Mouse (Mus musculus) heart, adult 2 months (tissue): Measurements from ENCODE around the gene Inpp5k. TPM values are rescaled to one million over a fixed set of nuclear protein-coding genes. Genes with fewer than 3 reads are reported as not detected.
"Not testable (repeated sequence)": the region's sequence is repeated elsewhere in the genome, so short reads cannot be mapped to it uniquely, and the experiment has no call there.

Experiments
- DNase-seq, 2 experiments: peaks; one replicate each; pipeline ENCODE4 v3.0.0; 2021
- H3K27ac ChIP-seq: fragments of 200-600 bp; 2 replicates; pipeline ENCODE4 v1.8.1; 2022
- H3K27me3 ChIP-seq: fragments of 200-500 bp; 2 replicates; pipeline ENCODE4 v1.6.1; 2012; ENCODE audit warnings: mild to moderate bottlenecking, low read length, inconsistent platforms, mixed read lengths; ENCODE audit not compliant: control insufficient read depth, insufficient read depth
- H3K36me3 ChIP-seq: fragments of 200-500 bp; 2 replicates; pipeline ENCODE4 v1.6.1; 2012; ENCODE audit warnings: low read length, inconsistent platforms; ENCODE audit not compliant: control insufficient read depth, insufficient read depth
- H3K4me1 ChIP-seq: fragments of 200-500 bp; 2 replicates; pipeline ENCODE4 v1.6.1; 2011; ENCODE audit warnings: low read length; ENCODE audit not compliant: control insufficient read depth, insufficient read depth
- H3K4me3 ChIP-seq: fragments of 200-600 bp; 2 replicates; pipeline ENCODE4 v1.8.1; 2022
- H3K79me2 ChIP-seq: fragments of 200-500 bp; replicated peaks from 2 replicates; pipeline ENCODE4 v1.6.1; 2012; ENCODE audit warnings: mild to moderate bottlenecking, inconsistent platforms, low read length, moderate library complexity, mixed read lengths; ENCODE audit not compliant: control insufficient read depth, insufficient read depth
- H3K9ac ChIP-seq: fragments of 200-500 bp; 2 replicates; pipeline ENCODE4 v1.6.1; 2012; ENCODE audit warnings: low read depth, mild to moderate bottlenecking, control low read depth, inconsistent platforms, low read length, mixed read lengths
- CTCF ChIP-seq: fragments of 200-600 bp; IDR thresholded peaks from 2 replicates; pipeline ENCODE4 v1.8.1; 2022; ENCODE audit warnings: antibody characterized with exemption, mild to moderate bottlenecking, moderate library complexity
- EP300 ChIP-seq: fragments of 200-500 bp; IDR thresholded peaks from 2 replicates; pipeline ENCODE4 v1.6.1; 2011; ENCODE audit warnings: low read depth, low read length, control low read depth; ENCODE audit not compliant: insufficient read depth
- POLR2A ChIP-seq: fragments of 200-500 bp; IDR thresholded peaks from 2 replicates; pipeline ENCODE4 v1.6.1; 2011; ENCODE audit warnings: mild to moderate bottlenecking, low read depth, low read length, control low read depth; ENCODE audit not compliant: insufficient read depth
- WGBS: fragments of 180-500 bp; shearing (Covaris S2); methylation state at CpG from one replicate; pipeline ENCODE4 v1.1.7; 2018; 5-methylcytosine and 5-hydroxymethylcytosine counted together
- intact Hi-C: fragments of 180-260 bp; cut with DNase I; formaldehyde crosslinking; loops from one replicate; pipeline ENCODE4 v1.15.1; 2025
- polyA plus RNA-seq: library from polyadenylated mRNA; depleted of rRNA; stranded (reverse); fragments of >200 nt; gene quantifications from 2 replicates; pipeline ENCODE4 v1.2.3, GENCODE M21; 2012; rRNA removed
- total RNA-seq, 2 experiments: library from RNA; stranded (reverse); gene quantifications; 2 replicates each; pipeline ENCODE4 v1.2.3; 2021

Gene Inpp5k
- total and polyA plus RNA-seq, 3 experiments, result 24.5 to 42.8 (median 30.2) TPM

DNA sequence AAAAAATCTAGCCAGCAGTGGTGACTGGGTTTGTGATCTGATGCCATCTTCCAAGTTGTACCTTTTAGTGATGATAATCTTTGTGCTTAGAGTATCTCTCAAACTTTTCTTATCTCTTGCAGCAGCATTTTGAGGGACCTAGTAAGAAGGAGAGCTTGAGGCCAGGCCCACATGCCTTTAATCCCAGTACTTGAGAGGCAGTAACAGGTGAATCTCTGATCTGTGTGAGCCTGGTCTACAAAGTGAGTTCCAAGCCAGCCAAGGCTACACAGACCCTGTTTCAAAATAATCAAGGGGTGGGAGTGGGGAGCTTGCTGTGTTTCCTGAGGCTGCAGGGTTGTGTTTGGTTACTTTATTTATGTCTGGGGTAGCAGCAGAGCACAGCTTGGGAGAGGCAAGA is 60.3 kb downstream of the Inpp5k start:
- intact Hi-C loops, result no loop called here
- H3K27me3 ChIP-seq, result no peaks in the 10 kb centered on the region
- H3K9ac ChIP-seq, result no peak overlapping the region
- H3K4me3 ChIP-seq, result no peak overlapping the region
- peaks cover 4% of the 10 kb centered on the region for H3K4me1 ChIP-seq
- H3K36me3 ChIP-seq, result peaks cover 28% of the 10 kb centered on the region
- no peak for DNase-seq
- peaks cover 16% of the 10 kb centered on the region for H3K79me2 ChIP-seq
- no peak overlapping the region for H3K27ac ChIP-seq
- no peak for TF ChIP-seq EP300
- no peak for TF ChIP-seq CTCF
- TF ChIP-seq POLR2A, result no peak

DNA sequence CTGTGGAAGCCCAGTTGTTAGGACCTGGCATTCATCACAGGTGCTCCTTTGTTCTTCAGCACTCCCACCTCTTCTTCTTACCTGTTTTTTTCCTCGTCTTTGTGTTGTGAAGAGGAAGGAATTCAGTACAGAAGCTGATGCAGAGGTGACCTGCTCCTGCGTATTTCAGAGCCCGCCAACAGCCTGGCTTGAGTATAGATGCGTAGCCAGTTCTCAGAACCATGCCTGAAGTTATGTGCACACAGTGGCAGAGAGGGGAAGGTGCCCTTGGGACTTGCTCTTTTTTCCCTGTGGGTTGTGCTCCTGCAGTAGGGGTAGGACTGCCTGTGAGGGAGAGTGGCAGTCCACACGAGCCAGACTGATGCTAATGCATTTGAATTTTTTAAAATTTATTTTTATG is 62.8 kb downstream of the Inpp5k start:
- 83% methylated on average over 5 of the region's 5 CpGs for WGBS
- TF ChIP-seq EP300 (no peak), CTCF (no peak), POLR2A (no peak)
- peaks cover 22% of the 10 kb centered on the region for H3K79me2 ChIP-seq
- no peak overlapping the region for H3K9ac ChIP-seq
- H3K36me3 ChIP-seq, result peaks cover 26% of the 10 kb centered on the region
- intact Hi-C loops, result no loop called here
- no peak overlapping the region for H3K27ac ChIP-seq
- no peak for DNase-seq
- peaks cover 2% of the 10 kb centered on the region for H3K4me1 ChIP-seq
- H3K27me3 ChIP-seq, result no peaks in the 10 kb centered on the region
- H3K4me3 ChIP-seq, result no peak overlapping the region

DNA sequence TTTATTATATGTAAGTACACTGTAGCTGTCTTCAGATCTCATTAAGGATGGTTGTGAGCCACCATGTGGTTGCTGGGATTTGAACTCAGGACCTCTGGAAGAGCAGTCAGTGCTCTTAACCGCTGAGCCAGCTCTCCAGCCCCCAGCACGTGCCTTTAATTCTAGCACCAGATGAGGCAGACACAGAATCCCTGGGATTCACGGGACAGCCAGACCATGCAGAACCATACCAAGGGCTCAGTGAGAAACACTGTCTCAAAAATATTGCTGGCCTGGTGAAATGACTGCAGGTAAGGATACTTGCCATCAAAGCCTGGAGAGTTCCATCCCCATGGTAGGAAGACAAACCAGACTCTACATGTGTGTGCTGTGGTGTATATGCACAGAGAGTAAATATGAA is 66.7 kb downstream of the Inpp5k start:
- intact Hi-C loops, H3K9ac ChIP-seq, DNase-seq, H3K27me3 ChIP-seq, H3K4me1 ChIP-seq, H3K4me3 ChIP-seq, H3K27ac ChIP-seq: not testable (repeated sequence)
- 90% methylated on average over 3 of the region's 3 CpGs for WGBS
- Histone ChIP-seq H3K36me3 (peaks cover 19% of the 10 kb centered on the region), H3K79me2 (peaks cover 16% of the 10 kb centered on the region)

Other genes with a start within 250 kb of the Inpp5k start
- 10 to 100 TPM; 17.4 to 28.5 TPM for gene Serpinf1, start 208.3 kb upstream of the Inpp5k start, total RNA-seq
- 84.5 and 96.1 TPM in 2 replicates for gene Serpinf1, start 208.3 kb upstream of the Inpp5k start, polyA plus RNA-seq
- gene Serpinf2, start 191.4 kb upstream of the Inpp5k start, total RNA-seq, result not detected
- 0.18 and 0.61 TPM in 2 replicates for gene Serpinf2, start 191.4 kb upstream of the Inpp5k start, polyA plus RNA-seq
- gene Wdr81, start 176.3 kb upstream of the Inpp5k start, total RNA-seq, result 1 to 10 TPM; 7.0 to 8.3 TPM
- gene Wdr81, start 176.3 kb upstream of the Inpp5k start, polyA plus RNA-seq, result 6.6 and 9.6 TPM in 2 replicates
- gene Tlcd2, start 169.3 kb upstream of the Inpp5k start, total RNA-seq, result 1 to 10 TPM; 3.7 to 4.6 TPM
- gene Tlcd2, start 169.3 kb upstream of the Inpp5k start, polyA plus RNA-seq, result 10.3 and 14.3 TPM in 2 replicates
- 10 to 100 TPM; 84.4 to 93.2 TPM for gene Prpf8, start 144.2 kb upstream of the Inpp5k start, total RNA-seq
- 49.0 and 86.5 TPM in 2 replicates for gene Prpf8, start 144.2 kb upstream of the Inpp5k start, polyA plus RNA-seq
- 10 to 100 TPM; 40.5 to 48.8 TPM for gene Rilp, start 120.9 kb upstream of the Inpp5k start, total RNA-seq
- gene Rilp, start 120.9 kb upstream of the Inpp5k start, polyA plus RNA-seq, result 39.2 and 62.0 TPM in 2 replicates
- 1 to 10 TPM; 7.6 to 8.5 TPM for gene Scarf1, start 117.4 kb upstream of the Inpp5k start, total RNA-seq
- gene Scarf1, start 117.4 kb upstream of the Inpp5k start, polyA plus RNA-seq, result 18.1 and 21.6 TPM in 2 replicates
- gene Slc43a2, start 99.3 kb upstream of the Inpp5k start, total RNA-seq, result 10 to 100 TPM; 13.7 to 14.6 TPM
- gene Slc43a2, start 99.3 kb upstream of the Inpp5k start, polyA plus RNA-seq, result 13.1 and 13.6 TPM in 2 replicates
- 10 to 100 TPM; 96.6 to 99.1 TPM for gene Pitpna, start 42.9 kb upstream of the Inpp5k start, total RNA-seq
- gene Pitpna, start 42.9 kb upstream of the Inpp5k start, polyA plus RNA-seq, result 57.2 and 95.9 TPM in 2 replicates
- 100 to 1,000 TPM in 1 of 2 experiments, 10 to 100 TPM in 1; 96.9 to 105 TPM for gene Myo1c, start 19.5 kb downstream of the Inpp5k start, total RNA-seq
- 68.7 and 94.7 TPM in 2 replicates for gene Myo1c, start 19.5 kb downstream of the Inpp5k start, polyA plus RNA-seq
- gene Crk, start 48.3 kb downstream of the Inpp5k start, total RNA-seq, result 10 to 100 TPM; 82.9 to 90.3 TPM
- 27.6 and 64.4 TPM in 2 replicates for gene Crk, start 48.3 kb downstream of the Inpp5k start, polyA plus RNA-seq
- gene Ywhae, start 101.9 kb downstream of the Inpp5k start, total RNA-seq, result 100 to 1,000 TPM; 503 to 554 TPM
- 206 and 352 TPM in 2 replicates for gene Ywhae, start 101.9 kb downstream of the Inpp5k start, polyA plus RNA-seq
- gene Doc2b, start 165.1 kb downstream of the Inpp5k start, total RNA-seq, result under 1 TPM; 0.52 to 0.61 TPM
- gene Doc2b, start 165.1 kb downstream of the Inpp5k start, polyA plus RNA-seq, result 0.14 and 0.41 TPM in 2 replicates